8 mouse cellular contexts compared by ENCODE assay signal in genomic region chr2:6436085-6436950, GRCm38 (mm10).
DNase-seq lines count a peak whose midpoint lies in the region; ATAC-seq and TF ChIP-seq lines count a peak whose summit lies in the region.

No protein-coding gene starts in this region.

- DNase-seq in gastrocnemius, adult 2 months, result peak; percentile 53
- no peak for DNase-seq in gastrocnemius, adult 8-10 months (ENCODE audit: low spot score in 2 of 2)
- peak; percentile 45 for DNase-seq in adipocyte (ENCODE audit: low spot score)
- peak; percentile 64 for DNase-seq in embryonic facial prominence, embryonic 11.5 days (ENCODE audit: low spot score)
- peak; percentile 60 to 62 for DNase-seq in left cerebral cortex, postnatal 10 days (ENCODE audit: extremely low spot score in 1 of 2, low spot score in 2 of 2)
- peak; percentile 52 to 76 for DNase-seq in lung, postnatal 4 days
- DNase-seq in right cerebral cortex, postnatal 4 days, result peak; percentile 36

- no peaks in the 10 kb centered on the region for H3K9me3 ChIP-seq in embryonic facial prominence, embryonic 11.5 days (replicated peaks; ENCODE audit: control insufficient read depth, low read length)

- H3K27ac ChIP-seq in gastrocnemius, adult 2 months, result no peak overlapping the region
- no peak overlapping the region for H3K27ac ChIP-seq in embryonic facial prominence, embryonic 11.5 days (replicated peaks; ENCODE audit: low read depth, low read length)

- no peaks in the 10 kb centered on the region for H3K36me3 ChIP-seq in embryonic facial prominence, embryonic 11.5 days (replicated peaks; ENCODE audit: control insufficient read depth, insufficient read depth, low read depth, low read length)

- no peak overlapping the region for H3K4me2 ChIP-seq in embryonic facial prominence, embryonic 11.5 days (ENCODE audit: low read depth, low read length)

- H3K27me3 ChIP-seq in embryonic facial prominence, embryonic 11.5 days (ENCODE audit: control insufficient read depth, insufficient read depth, low read length), result no peaks in the 10 kb centered on the region

- intact Hi-C loops in gastrocnemius, adult 2 months (cut with DNase I), result no loop called here
- intact Hi-C loops in left cerebral cortex, postnatal 10 days (cut with DNase I), result no loop called here

- H3K4me1 ChIP-seq in embryonic facial prominence, embryonic 11.5 days (ENCODE audit: control insufficient read depth, insufficient read depth, low read length), result no peaks in the 10 kb centered on the region

- H3K9ac ChIP-seq in embryonic facial prominence, embryonic 11.5 days (replicated peaks; ENCODE audit: low read length), result no peak overlapping the region

- ATAC-seq in embryonic facial prominence, embryonic 11.5 days (replicated peaks; ENCODE audit: insufficient number of reproducible peaks, low FRiP score, low TSS enrichment, low read depth), result 0 out of 2 replicates have a peak, but pooled peaks have one; percentile 47
- ATAC-seq in hematopoietic stem cell, adult 5-6 weeks (replicated peaks in 1 of 2; ENCODE audit: insufficient read depth in 1 of 2, low FRiP score in 2 of 2, low TSS enrichment in 1 of 2, low read depth in 1 of 2, poor library complexity in 2 of 2, severe bottlenecking in 2 of 2), result peak; percentile 86 to 92

- TF ChIP-seq CTCF in gastrocnemius, adult 2 months (IDR thresholded peaks at IDR 0.05), result peak; percentile 96; the same call in 1 of the 2 replicates

- no peak overlapping the region for H3K4me3 ChIP-seq in gastrocnemius, adult 2 months
- H3K4me3 ChIP-seq in embryonic facial prominence, embryonic 11.5 days (ENCODE audit: low read depth, low read length), result no peak overlapping the region

- 80% methylated on average over 16 of the region's 16 CpGs for WGBS in embryonic facial prominence, embryonic 11.5 days

Comparison
In these comparisons a context has a peak if more than half of its experiments do, and no peak if none do; other contexts are left out.
1. DNase-seq: peak in gastrocnemius, adult 2 months (single experiment), adipocyte (single experiment), embryonic facial prominence, embryonic 11.5 days (single experiment), left cerebral cortex, postnatal 10 days (2 of 2), lung, postnatal 4 days (2 of 2) and right cerebral cortex, postnatal 4 days (single experiment); none in gastrocnemius, adult 8-10 months (0 of 2).